Mouse (Mus musculus): ENCODE results near the gene Man2b1. TPM values are rescaled to one million over a fixed set of nuclear protein-coding genes. Genes with fewer than 3 reads are reported as not detected.

Man2b1 gene
- polyA plus RNA-seq, 1 experiment: 38.1 TPM

DNA sequence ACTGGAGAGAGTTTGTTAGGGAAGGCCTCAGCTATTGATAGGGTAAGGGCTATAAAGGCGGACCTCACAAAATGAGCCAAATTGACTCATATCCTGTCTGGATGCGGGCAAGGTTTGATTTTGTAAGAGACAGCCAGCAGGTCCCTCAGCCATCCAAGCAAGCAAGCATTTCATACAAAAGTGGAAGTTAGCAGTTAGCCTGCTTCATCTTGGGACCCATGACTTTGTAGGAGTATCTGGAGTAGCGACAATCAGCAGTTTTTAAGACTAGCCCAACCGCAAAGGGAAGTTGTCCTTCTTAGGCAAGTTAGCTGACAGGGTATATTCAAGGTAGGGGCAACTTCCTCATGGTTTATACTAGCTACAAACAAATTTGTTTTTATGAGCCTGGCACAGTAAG is 59.4 kb downstream of the Man2b1 start:
- Histone ChIP-seq H3K4me1 (ENCODE audit: control insufficient read depth, insufficient read depth, insufficient read length, low read length) (no peaks in the 10 kb centered on the region), H3K27me3 (ENCODE audit: control insufficient read depth, insufficient read depth, low read length) (no peaks in the 10 kb centered on the region), H3K27ac (ENCODE audit: insufficient read depth, low read depth, low read length) (no peak overlapping the region), H3K4me3 (ENCODE audit: low read depth, low read length) (no peak overlapping the region), H3K36me3 (ENCODE audit: control insufficient read depth, insufficient read depth, low read length) (no peaks in the 10 kb centered on the region)
- TF ChIP-seq CTCF (IDR thresholded peaks at IDR 0.05; ENCODE audit: extremely low read depth, insufficient read length, insufficient replicate concordance, low read depth, low read length) (no peak), POLR2A (IDR thresholded peaks at IDR 0.05; ENCODE audit: low read depth, low read length) (no peak)
- 82% methylated on average over 4 of the region's 4 CpGs for WGBS

Other genes starting within 250 kb of the Man2b1 start
- 26.4 and 47.5 TPM in 2 replicates for gene Rad23a, start 242.6 kb upstream of the Man2b1 start, polyA plus RNA-seq (2012; rRNA removed)
- 82.6 and 120 TPM in 2 replicates for gene Calr, start 236.3 kb upstream of the Man2b1 start, polyA plus RNA-seq (2012; rRNA removed)
- gene Farsa, start 226.3 kb upstream of the Man2b1 start, polyA plus RNA-seq (2012; rRNA removed): 20.2 and 29.1 TPM in 2 replicates
- gene Syce2, start 211.2 kb upstream of the Man2b1 start, polyA plus RNA-seq (2012; rRNA removed): 0.60 and 2.1 TPM in 2 replicates
- 32.5 and 53.2 TPM in 2 replicates for gene Gcdh, start 189.3 kb upstream of the Man2b1 start, polyA plus RNA-seq (2012; rRNA removed)
- 0.30 and 0.38 TPM in 2 replicates for gene Klf1, start 181.3 kb upstream of the Man2b1 start, polyA plus RNA-seq (2012; rRNA removed)
- 4.1 and 5.9 TPM in 2 replicates for gene Dnase2a, start 174.7 kb upstream of the Man2b1 start, polyA plus RNA-seq (2012; rRNA removed)
- gene Mast1, start 145.9 kb upstream of the Man2b1 start, polyA plus RNA-seq (2012; rRNA removed): 0.50 and 0.71 TPM in 2 replicates
- 0.15 TPM in 1 of 2 replicates, not detected in the other for gene Rtbdn, start 136.3 kb upstream of the Man2b1 start, polyA plus RNA-seq (2012; rRNA removed)
- 3.2 TPM in 1 of 2 replicates, not detected in the other for gene Gm49661, start 113.8 kb upstream of the Man2b1 start, polyA plus RNA-seq (2012; rRNA removed)
- gene Prdx2, start 113.7 kb upstream of the Man2b1 start, polyA plus RNA-seq (2012; rRNA removed): 70.6 and 141 TPM in 2 replicates
- gene Rnaseh2a, start 113.5 kb upstream of the Man2b1 start, polyA plus RNA-seq (2012; rRNA removed): 14.5 and 29.1 TPM in 2 replicates
- 122 and 329 TPM in 2 replicates for gene Junb, start 104.6 kb upstream of the Man2b1 start, polyA plus RNA-seq (2012; rRNA removed)
- gene Hook2, start 92.7 kb upstream of the Man2b1 start, polyA plus RNA-seq (2012; rRNA removed): 26.3 and 56.9 TPM in 2 replicates
- 0.33 TPM in 1 of 2 replicates, not detected in the other for gene Best2, start 68.7 kb upstream of the Man2b1 start, polyA plus RNA-seq (2012; rRNA removed)
- gene Asna1, start 58.0 kb upstream of the Man2b1 start, polyA plus RNA-seq (2012; rRNA removed): 71.8 and 128 TPM in 2 replicates
- gene Trir, start 56.4 kb upstream of the Man2b1 start, polyA plus RNA-seq (2012; rRNA removed): 82.6 and 135 TPM in 2 replicates
- 19.8 and 32.0 TPM in 2 replicates for gene Tnpo2, start 46.4 kb upstream of the Man2b1 start, polyA plus RNA-seq (2012; rRNA removed)
- 36.4 and 52.5 TPM in 2 replicates for gene Fbxw9, start 23.2 kb upstream of the Man2b1 start, polyA plus RNA-seq (2012; rRNA removed)
- 1.4 TPM in 1 of 2 replicates, not detected in the other for gene Gm5741, start 15.3 kb upstream of the Man2b1 start, polyA plus RNA-seq (2012; rRNA removed)
- 34.8 and 47.2 TPM in 2 replicates for gene Dhps, start 11.5 kb upstream of the Man2b1 start, polyA plus RNA-seq (2012; rRNA removed)
- gene Wdr83os, start 2.5 kb upstream of the Man2b1 start, polyA plus RNA-seq (2012; rRNA removed): 66.0 and 79.1 TPM in 2 replicates
- gene Wdr83, start 2.0 kb upstream of the Man2b1 start, polyA plus RNA-seq (2012; rRNA removed): 13.4 and 26.8 TPM in 2 replicates
- 0.11 and 0.96 TPM in 2 replicates for gene Zfp791, start 39.8 kb downstream of the Man2b1 start, polyA plus RNA-seq (2012; rRNA removed)
- not detected in 2 replicates for gene Cks1brt, start 68.7 kb downstream of the Man2b1 start, polyA plus RNA-seq (2012; rRNA removed)
- not detected in 2 replicates for gene Olfr371, start 142.7 kb downstream of the Man2b1 start, polyA plus RNA-seq (2012; rRNA removed)
- 2.1 and 3.2 TPM in 2 replicates for gene Orc6, start 216.4 kb downstream of the Man2b1 start, polyA plus RNA-seq (2012; rRNA removed)
- 2.2 and 3.4 TPM in 2 replicates for gene Vps35, start 216.5 kb downstream of the Man2b1 start, polyA plus RNA-seq (2012; rRNA removed)

Data from small intestine, adult 2 months (tissue).